Comparison of ENCODE assay signal across 22 mouse cellular contexts in genomic region chr11:81597601-81598000, GRCm38 (mm10).
"Had no signal": no experiment of that assay in that cellular context is flagged by ENCODE, and none has a peak within 500 bp of the region (broad histone marks: within the 10 kb centered on the region; RNA-seq: fewer than 3 reads in every experiment).

No protein-coding gene starts in this region.

- H3K27ac ChIP-seq: gastrocnemius, adult 2 months; heart, embryonic 10.5 days; hindbrain, embryonic 10.5 days; hindbrain, embryonic 12.5 days; hindbrain, embryonic 14.5 days; intestine, embryonic 15.5 days; kidney, embryonic 15.5 days; kidney, postnatal 0 days; layer of hippocampus, adult 2 months; limb, embryonic 10.5 days; limb, embryonic 12.5 days; liver, embryonic 13.5 days; liver, embryonic 15.5 days had no signal

- H3K4me3 ChIP-seq: gastrocnemius, adult 2 months; heart, embryonic 10.5 days; heart, embryonic 12.5 days; hindbrain, embryonic 10.5 days; hindbrain, embryonic 12.5 days; intestine, embryonic 15.5 days; kidney, embryonic 15.5 days; layer of hippocampus, adult 2 months; limb, embryonic 10.5 days; limb, embryonic 12.5 days; liver, embryonic 13.5 days; liver, embryonic 15.5 days had no signal

- DNase-seq: gastrocnemius, adult 2 months; gastrocnemius, postnatal 10 days; gastrocnemius, postnatal 25 days; heart, postnatal 4 days; kidney, adult 18-20 months; kidney, adult 9 months; kidney, postnatal 25 days; kidney, postnatal 4 days; liver; liver, embryonic 13.5 days had no signal
